Mouse (Mus musculus): Measurements from ENCODE around the gene Colq.

DNA sequence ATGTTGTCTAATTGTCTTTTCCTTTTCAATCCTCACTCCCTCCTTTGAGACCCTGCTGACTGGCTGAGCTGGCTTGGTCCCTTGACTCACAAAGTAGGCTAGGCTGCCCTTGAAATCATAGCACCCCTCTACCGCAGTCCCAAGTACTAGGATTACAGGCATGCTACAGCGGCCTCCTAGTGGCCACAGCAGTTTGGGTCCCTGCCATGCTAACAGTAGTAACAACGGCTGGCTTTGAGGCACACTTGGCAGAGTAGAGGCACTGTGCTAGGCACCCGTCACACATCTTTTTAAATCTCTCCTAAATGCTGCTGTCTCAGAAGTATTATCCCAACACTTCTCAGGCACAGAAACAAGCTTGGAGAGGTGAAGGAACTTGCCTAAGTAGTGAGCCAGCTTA is 104.7 kb downstream of the Colq start:
- TF ChIP-seq CTCF (IDR thresholded peaks at IDR 0.05; ENCODE audit: borderline replicate concordance, extremely low read depth, insufficient read depth, insufficient read length) (0 out of 2 replicates have a peak, but pooled peaks have one; percentile 0), POLR2A (IDR thresholded peaks at IDR 0.05; ENCODE audit: borderline replicate concordance, extremely low read depth, insufficient read depth, insufficient read length, poor library complexity, severe bottlenecking) (no peak)
